In genomic region chr9:7872044-7872774, GRCm38 (mm10) we compare ENCODE assay signal across 8 mouse cellular contexts. TPM values are rescaled to one million over a fixed set of nuclear protein-coding genes. Genes with fewer than 3 reads are reported as not detected.
DNase-seq lines count a peak whose midpoint lies in the region; ATAC-seq and TF ChIP-seq lines count a peak whose summit lies in the region.

No protein-coding gene starts in this region.

- intact Hi-C loops in left cerebral cortex, postnatal 36 days (cut with DNase I), result no loop called here

- peaks cover 21% of the 10 kb centered on the region for H3K4me1 ChIP-seq in erythroblast, embryonic 14.5 days (ENCODE audit: control insufficient read depth)
- H3K4me1 ChIP-seq in intestine, postnatal 0 days (replicated peaks; ENCODE audit: control insufficient read depth, insufficient read depth, low read length), result 0 out of 2 replicates have a peak, but pooled peaks cover 2% of the 10 kb centered on the region
- peaks cover 8% of the 10 kb centered on the region for H3K4me1 ChIP-seq in midbrain, embryonic 16.5 days (ENCODE audit: control insufficient read depth, insufficient read depth, low read length)

- H3K36me3 ChIP-seq in erythroblast, embryonic 14.5 days (ENCODE audit: control insufficient read depth), result peaks cover 6% of the 10 kb centered on the region
- peaks cover 5% of the 10 kb centered on the region; the same call in 1 of the 2 replicates for H3K36me3 ChIP-seq in intestine, postnatal 0 days (ENCODE audit: control insufficient read depth, insufficient read depth)
- no peaks in the 10 kb centered on the region for H3K36me3 ChIP-seq in midbrain, embryonic 16.5 days (ENCODE audit: control insufficient read depth, insufficient read depth, low read length)

- H3K9me3 ChIP-seq in erythroblast, embryonic 14.5 days (ENCODE audit: control insufficient read depth, low read length), result no peaks in the 10 kb centered on the region
- no peaks in the 10 kb centered on the region for H3K9me3 ChIP-seq in intestine, postnatal 0 days (ENCODE audit: control insufficient read depth)
- no peaks in the 10 kb centered on the region for H3K9me3 ChIP-seq in midbrain, embryonic 16.5 days (replicated peaks; ENCODE audit: control insufficient read depth, low read length, poor library complexity, severe bottlenecking)

- H3K27me3 ChIP-seq in erythroblast, embryonic 14.5 days (ENCODE audit: control insufficient read depth), result no peaks in the 10 kb centered on the region
- no peaks in the 10 kb centered on the region for H3K27me3 ChIP-seq in intestine, postnatal 0 days (replicated peaks; ENCODE audit: control insufficient read depth, insufficient read depth, low read length)
- H3K27me3 ChIP-seq in midbrain, embryonic 16.5 days (ENCODE audit: control insufficient read depth, insufficient read depth, low read depth, low read length), result no peaks in the 10 kb centered on the region

- peak overlapping the region; percentile 76 for H3K4me2 ChIP-seq in intestine, postnatal 0 days (replicated peaks; ENCODE audit: low read depth)
- peak overlapping the region; percentile 92 for H3K4me2 ChIP-seq in midbrain, embryonic 16.5 days (ENCODE audit: low read length)

- DNase-seq in thymus, postnatal 14 days, result peak; percentile 13
- no peak for DNase-seq in thymus, postnatal 36 days
- no peak for DNase-seq in left cerebral cortex, postnatal 36 days (ENCODE audit: low spot score in 2 of 2)
- DNase-seq in ovary, postnatal 14 days (ENCODE audit: low spot score), result no peak

- 14% methylated on average over 22 of the region's 23 CpGs for WGBS in intestine, postnatal 0 days
- WGBS in midbrain, embryonic 16.5 days, result 18% methylated on average over 23 of the region's 23 CpGs

- H3K4me3 ChIP-seq in erythroblast, embryonic 14.5 days (replicated peaks), result peak overlapping the region; percentile 69
- peak overlapping the region; percentile 59 for H3K4me3 ChIP-seq in intestine, postnatal 0 days (ENCODE audit: low read depth, low read length)
- H3K4me3 ChIP-seq in midbrain, embryonic 16.5 days (ENCODE audit: low read depth, low read length), result peak overlapping the region; percentile 50

- no peak for TF ChIP-seq CTCF in intestine, postnatal 0 days (IDR thresholded peaks at IDR 0.05; ENCODE audit: low read depth)

- ATAC-seq in erythroblast, adult 5-6 weeks (replicated peaks; ENCODE audit: low FRiP score, poor library complexity, severe bottlenecking), result no peak
- peak; percentile 28 for ATAC-seq in intestine, postnatal 0 days
- ATAC-seq in midbrain, embryonic 16.5 days, result peak; percentile 39; the same call in 1 of the 2 replicates

- peak overlapping the region; percentile 85 for H3K9ac ChIP-seq in intestine, postnatal 0 days (ENCODE audit: low read depth, low read length)
- peak overlapping the region; percentile 60; the same call in 1 of the 2 replicates for H3K9ac ChIP-seq in midbrain, embryonic 16.5 days (ENCODE audit: low read depth, low read length)

- peak overlapping the region; percentile 95 for H3K27ac ChIP-seq in intestine, postnatal 0 days (ENCODE audit: low read depth, low read length)
- no peak overlapping the region for H3K27ac ChIP-seq in midbrain, embryonic 16.5 days (ENCODE audit: low read length)

RNA-seq across cellular contexts. Expression of gene Birc3, which starts 0.8 kb away (rescaled TPM):
- 0.05 and 0.09 TPM in 2 replicates for polyA plus RNA-seq in erythroblast, embryonic 14.5 days (2012)
- total RNA-seq in erythroblast, adult 5-6 weeks (2015; ENCODE audit: low replicate concordance), result 16.9 and 25.9 TPM in 2 replicates
- total RNA-seq in erythroblast, adult 5-6 weeks (2017; ENCODE audit: low replicate concordance), result 9.3 and 10.6 TPM in 2 replicates
- polyA plus RNA-seq in intestine, postnatal 0 days (2015; fragmentation: Nextera tagmentation; extraction: Ambion mirVana), result 8.2 and 8.6 TPM in 2 replicates
- polyA plus RNA-seq in midbrain, embryonic 16.5 days (2015; fragmentation: Nextera tagmentation; extraction: Ambion mirVana), result 1.5 and 1.8 TPM in 2 replicates
- total RNA-seq in left cerebral cortex, postnatal 36 days (2021), result 1 to 10 TPM; 2.4 to 2.6 TPM

RNA-seq across cellular contexts. Expression of gene Birc2, which starts 35.3 kb away (rescaled TPM):
- 0.09 and 0.47 TPM in 2 replicates for polyA plus RNA-seq in erythroblast, embryonic 14.5 days (2012)
- 29.4 and 33.2 TPM in 2 replicates for total RNA-seq in erythroblast, adult 5-6 weeks (2015; ENCODE audit: low replicate concordance)
- total RNA-seq in erythroblast, adult 5-6 weeks (2017; ENCODE audit: low replicate concordance), result 35.0 and 37.4 TPM in 2 replicates
- 18.4 and 18.5 TPM in 2 replicates for polyA plus RNA-seq in intestine, postnatal 0 days (2015; fragmentation: Nextera tagmentation; extraction: Ambion mirVana)
- polyA plus RNA-seq in midbrain, embryonic 16.5 days (2015; fragmentation: Nextera tagmentation; extraction: Ambion mirVana), result 41.8 and 43.9 TPM in 2 replicates
- 10 to 100 TPM; 32.2 to 34.9 TPM for total RNA-seq in left cerebral cortex, postnatal 36 days (2021)

Comparison
In these comparisons a context has a peak if more than half of its experiments do, and no peak if none do; other contexts are left out.
1. RNA of gene Birc2, which starts 35.3 kb away (polyA plus RNA-seq): 41.8 to 43.9 TPM in midbrain, embryonic 16.5 days and 18.4 to 18.5 TPM in intestine, postnatal 0 days; 0.09 to 0.47 TPM in erythroblast, embryonic 14.5 days; every median in the first group is over 10 times any median in the second.
2. Peak in every context shown above with its lines, with median percentiles within 50 percentile points of each other: H3K4me3 ChIP-seq.